Mouse (Mus musculus): ENCODE measurements at regions not wholly inside any gene's neighbourhood (a gene's known extent, or its start where the extent isn't known, plus 50 kb on each side); places are given as distances from the start of the nearest gene placed in this dataset.

- TF ChIP-seq MEF2A (IDR thresholded peaks at IDR 0.05; ENCODE audit: borderline replicate concordance, low read depth, low read length) (no peak), JUND (conservative IDR thresholded peaks at IDR 0.05; ENCODE audit: low read depth, low read length) (no peak), PAX5 (IDR thresholded peaks at IDR 0.05; ENCODE audit: low read length) (no peak), NELFE (IDR thresholded peaks at IDR 0.05; ENCODE audit: low read depth, low read length) (no peak), CHD1 (IDR thresholded peaks at IDR 0.05; ENCODE audit: low read depth, low read length) (no peak), BHLHE40 (IDR thresholded peaks at IDR 0.05; ENCODE audit: low read depth, low read length) (no peak)
- no peaks in the 10 kb centered on the region for H3K27me3 ChIP-seq (replicated peaks)
- no peak for DNase-seq (ENCODE audit: extremely low read depth)
- H3K9me3 ChIP-seq (replicated peaks; ENCODE audit: low read length), result no peaks in the 10 kb centered on the region
- no peaks in the 10 kb centered on the region for H3K36me3 ChIP-seq (replicated peaks in 1 of 2; ENCODE audit: control insufficient read depth in 1 of 2, insufficient read depth in 1 of 2, low read length in 1 of 2)
- H3K4me1 ChIP-seq (ENCODE audit: control insufficient read depth in 1 of 2, insufficient read depth in 2 of 2), result no peaks in the 10 kb centered on the region
- H3K4me3 ChIP-seq (replicated peaks in 1 of 3; ENCODE audit: low read depth in 2 of 3, low read length in 2 of 3, poor library complexity in 1 of 3), result no peak overlapping the region
- in situ Hi-C loops (cut with MboI; ENCODE audit: low pct_ligation_motif_present, low pct_unique_long_range_greater_than_20kb, low sequenced_read_pairs) (no loop called here), dilution Hi-C loops (cut with MboI; ENCODE audit: extremely low pct_ligation_motif_present, extremely low pct_unique_long_range_greater_than_20kb, low sequenced_read_pairs) (no loop called here)
- no peaks in the 10 kb centered on the region for H3K79me2 ChIP-seq (replicated peaks; ENCODE audit: control insufficient read depth, extremely low read depth, insufficient read depth, poor library complexity, severe bottlenecking)
- H3K27ac ChIP-seq (ENCODE audit: insufficient read depth, low read depth), result no peak overlapping the region
- H3K4me2 ChIP-seq (ENCODE audit: insufficient read depth, low read depth, poor library complexity, severe bottlenecking), result no peak overlapping the region
- no peak overlapping the region for H3K9ac ChIP-seq (ENCODE audit: insufficient read depth, low read depth)
Observed at GRCm38 (mm10) chr1:64318440-64319154, 196.5 kb upstream of the Klf7 start.

GRCm38 (mm10) chr1:64317032-64317636 lies 195.1 kb upstream of the Klf7 start:
- no peak overlapping the region for H3K27ac ChIP-seq (ENCODE audit: insufficient read depth, low read depth)
- no peaks in the 10 kb centered on the region for H3K9me3 ChIP-seq (replicated peaks; ENCODE audit: low read length)
- no peaks in the 10 kb centered on the region for H3K4me1 ChIP-seq (ENCODE audit: control insufficient read depth in 1 of 2, insufficient read depth in 2 of 2)
- no peaks in the 10 kb centered on the region for H3K79me2 ChIP-seq (replicated peaks; ENCODE audit: control insufficient read depth, extremely low read depth, insufficient read depth, poor library complexity, severe bottlenecking)
- no peaks in the 10 kb centered on the region for H3K36me3 ChIP-seq (replicated peaks in 1 of 2; ENCODE audit: control insufficient read depth in 1 of 2, insufficient read depth in 1 of 2, low read length in 1 of 2)
- TF ChIP-seq CHD1 (IDR thresholded peaks at IDR 0.05; ENCODE audit: low read depth, low read length), result no peak
- TF ChIP-seq KAT2A (IDR thresholded peaks at IDR 0.05; ENCODE audit: insufficient replicate concordance, low read length), result no peak
- TF ChIP-seq USF1 (IDR thresholded peaks at IDR 0.05; ENCODE audit: low read depth, low read length), result no peak
- no peak for TF ChIP-seq E2F4 (IDR thresholded peaks at IDR 0.05; ENCODE audit: insufficient replicate concordance, low read depth, low read length)
- TF ChIP-seq HCFC1 (IDR thresholded peaks at IDR 0.05; ENCODE audit: low read depth, low read length), result no peak
- TF ChIP-seq CTCF (conservative IDR thresholded peaks at IDR 0.05 in 1 of 2, IDR thresholded peaks at IDR 0.05 in 1 of 2; ENCODE audit: low read depth in 2 of 2, low read length in 2 of 2), result no peak
- no peak for TF ChIP-seq ZNF384 (IDR thresholded peaks at IDR 0.05; ENCODE audit: low read depth, low read length)
- TF ChIP-seq RAD21 (IDR thresholded peaks at IDR 0.05; ENCODE audit: low read depth, low read length), result no peak
- no peak for TF ChIP-seq BHLHE40 (IDR thresholded peaks at IDR 0.05; ENCODE audit: low read depth, low read length)
- TF ChIP-seq ZC3H11A (IDR thresholded peaks at IDR 0.05; ENCODE audit: low read depth, low read length), result no peak
- no peak for TF ChIP-seq NELFE (IDR thresholded peaks at IDR 0.05; ENCODE audit: low read depth, low read length)
- TF ChIP-seq CHD2 (IDR thresholded peaks at IDR 0.05; ENCODE audit: low read length), result no peak
- TF ChIP-seq JUND (conservative IDR thresholded peaks at IDR 0.05; ENCODE audit: low read depth, low read length), result no peak
- H3K27me3 ChIP-seq (replicated peaks), result no peaks in the 10 kb centered on the region
- dilution Hi-C loops (cut with MboI; ENCODE audit: extremely low pct_ligation_motif_present, extremely low pct_unique_long_range_greater_than_20kb, low sequenced_read_pairs) (no loop called here), in situ Hi-C loops (cut with MboI; ENCODE audit: low pct_ligation_motif_present, low pct_unique_long_range_greater_than_20kb, low sequenced_read_pairs) (no loop called here)
- no peak overlapping the region for H3K4me3 ChIP-seq (replicated peaks in 1 of 3; ENCODE audit: low read depth in 2 of 3, low read length in 2 of 3, poor library complexity in 1 of 3)
- H3K4me2 ChIP-seq (ENCODE audit: insufficient read depth, low read depth, poor library complexity, severe bottlenecking), result no peak overlapping the region
- H3K9ac ChIP-seq (ENCODE audit: insufficient read depth, low read depth), result no peak overlapping the region
- no peak for DNase-seq (ENCODE audit: extremely low read depth)

Data from CH12.LX (cell line).